ENCODE assay signal across 8 mouse cellular contexts in genomic region chr2:121008664-121009007, GRCm38 (mm10). TPM values are rescaled to one million over a fixed set of nuclear protein-coding genes. Genes with fewer than 3 reads are reported as not detected.
DNase-seq lines count a peak whose midpoint lies in the region; ATAC-seq lines count a peak whose summit lies in the region.

No protein-coding gene starts in this region.

- H3K9ac ChIP-seq in neural tube, embryonic 11.5 days (ENCODE audit: low read length): peak overlapping the region; percentile 81
- peak overlapping the region; percentile 72 for H3K9ac ChIP-seq in limb, embryonic 13.5 days
- peak overlapping the region; percentile 59 for H3K9ac ChIP-seq in stomach, embryonic 14.5 days (replicated peaks; ENCODE audit: low read depth, low read length)

- ATAC-seq in neural tube, embryonic 11.5 days (ENCODE audit: insufficient read depth, low FRiP score, low TSS enrichment): peak; percentile 61
- ATAC-seq in limb, embryonic 13.5 days (ENCODE audit: low FRiP score, low read depth): no peak
- no peak for ATAC-seq in stomach, embryonic 14.5 days (ENCODE audit: insufficient number of reproducible peaks, insufficient read depth, low FRiP score, low read depth)

- peak overlapping the region; percentile 75 for H3K4me3 ChIP-seq in neural tube, embryonic 11.5 days (ENCODE audit: low read depth, low read length)
- H3K4me3 ChIP-seq in erythroblast, embryonic 14.5 days (replicated peaks): peak overlapping the region; percentile 89
- peak overlapping the region; percentile 71 for H3K4me3 ChIP-seq in limb, embryonic 13.5 days
- peak overlapping the region; percentile 78 for H3K4me3 ChIP-seq in stomach, embryonic 14.5 days (ENCODE audit: low read depth, low read length)

- peak overlapping the region; percentile 68 for H3K4me2 ChIP-seq in neural tube, embryonic 11.5 days (ENCODE audit: low read depth)
- peak overlapping the region; percentile 89 for H3K4me2 ChIP-seq in limb, embryonic 13.5 days (replicated peaks)
- H3K4me2 ChIP-seq in stomach, embryonic 14.5 days (replicated peaks; ENCODE audit: low read depth, low read length): peak overlapping the region; percentile 80

- no peaks in the 10 kb centered on the region for H3K27me3 ChIP-seq in neural tube, embryonic 11.5 days (ENCODE audit: control insufficient read depth, insufficient read depth, low read length)
- H3K27me3 ChIP-seq in erythroblast, embryonic 14.5 days (ENCODE audit: control insufficient read depth): no peaks in the 10 kb centered on the region
- H3K27me3 ChIP-seq in limb, embryonic 13.5 days: no peaks in the 10 kb centered on the region
- H3K27me3 ChIP-seq in stomach, embryonic 14.5 days (ENCODE audit: control insufficient read depth, insufficient read depth, low read length): no peaks in the 10 kb centered on the region

- no peak overlapping the region for H3K27ac ChIP-seq in neural tube, embryonic 11.5 days (ENCODE audit: low read depth, low read length)
- H3K27ac ChIP-seq in limb, embryonic 13.5 days: no peak overlapping the region
- H3K27ac ChIP-seq in stomach, embryonic 14.5 days (ENCODE audit: low read length): no peak overlapping the region

- no peaks in the 10 kb centered on the region for H3K9me3 ChIP-seq in neural tube, embryonic 11.5 days (ENCODE audit: control insufficient read depth, low read length)
- no peaks in the 10 kb centered on the region for H3K9me3 ChIP-seq in erythroblast, embryonic 14.5 days (ENCODE audit: control insufficient read depth, low read length)
- no peaks in the 10 kb centered on the region for H3K9me3 ChIP-seq in limb, embryonic 13.5 days
- H3K9me3 ChIP-seq in stomach, embryonic 14.5 days (ENCODE audit: control insufficient read depth, low read depth, low read length): no peaks in the 10 kb centered on the region

- 1% methylated on average over 12 of the region's 12 CpGs for WGBS in neural tube, embryonic 11.5 days
- WGBS in limb, embryonic 13.5 days: under 1% methylated on average over 12 of the region's 12 CpGs
- under 1% methylated on average over 12 of the region's 12 CpGs for WGBS in stomach, embryonic 14.5 days

- DNase-seq in neural tube, embryonic 11.5 days (ENCODE audit: low spot score): no peak
- DNase-seq in neural tube, embryonic 10.5 days (ENCODE audit: extremely low spot score, low spot score): no peak
- no peak for DNase-seq in frontal cortex, postnatal 14 days (ENCODE audit: low spot score in 2 of 2)
- DNase-seq in cerebellum, adult 9-11 months: no peak
- no peak for DNase-seq in Muller cell, postnatal 12 days (ENCODE audit: inconsistent ontology term)

- peaks cover 5% of the 10 kb centered on the region; the same call in 1 of the 2 replicates for H3K4me1 ChIP-seq in neural tube, embryonic 11.5 days (ENCODE audit: control insufficient read depth, insufficient read depth, low read length)
- H3K4me1 ChIP-seq in erythroblast, embryonic 14.5 days (ENCODE audit: control insufficient read depth): peaks cover 31% of the 10 kb centered on the region
- H3K4me1 ChIP-seq in limb, embryonic 13.5 days: peaks cover 8% of the 10 kb centered on the region
- H3K4me1 ChIP-seq in stomach, embryonic 14.5 days (ENCODE audit: control insufficient read depth, insufficient read depth, low read length): peaks cover 6% of the 10 kb centered on the region; the same call in 1 of the 2 replicates

- peaks cover under 1% of the 10 kb centered on the region; the same call in 1 of the 2 replicates for H3K36me3 ChIP-seq in neural tube, embryonic 11.5 days (ENCODE audit: control insufficient read depth, insufficient read depth, low read length)
- H3K36me3 ChIP-seq in erythroblast, embryonic 14.5 days (ENCODE audit: control insufficient read depth): peaks cover 37% of the 10 kb centered on the region
- peaks cover 20% of the 10 kb centered on the region for H3K36me3 ChIP-seq in limb, embryonic 13.5 days
- peaks cover 4% of the 10 kb centered on the region; the same call in 1 of the 2 replicates for H3K36me3 ChIP-seq in stomach, embryonic 14.5 days (ENCODE audit: control insufficient read depth, insufficient read depth, low read length)

RNA-seq across cellular contexts. Expression of gene Ccndbp1, which starts 0.4 kb away (rescaled TPM):
- 52.0 and 57.7 TPM in 2 replicates for polyA plus RNA-seq in neural tube, embryonic 11.5 days (2014; fragmentation: Nextera tagmentation; extraction: Ambion mirVana)
- 3.2 and 3.3 TPM in 2 replicates for polyA plus RNA-seq in erythroblast, embryonic 14.5 days (2012)
- polyA plus RNA-seq in limb, embryonic 13.5 days (2015; fragmentation: Nextera tagmentation; extraction: Ambion mirVana): 39.3 and 42.0 TPM in 2 replicates
- 37.2 and 41.8 TPM in 2 replicates for polyA plus RNA-seq in stomach, embryonic 14.5 days (2014; fragmentation: Nextera tagmentation; extraction: Ambion mirVana)

RNA-seq across cellular contexts. Expression of gene Epb42, which starts 28.2 kb away (rescaled TPM):
- 3.6 and 3.7 TPM in 2 replicates for polyA plus RNA-seq in neural tube, embryonic 11.5 days (2014; fragmentation: Nextera tagmentation; extraction: Ambion mirVana)
- polyA plus RNA-seq in erythroblast, embryonic 14.5 days (2012): 11.1 and 14.1 TPM in 2 replicates
- 1.1 and 1.2 TPM in 2 replicates for polyA plus RNA-seq in limb, embryonic 13.5 days (2015; fragmentation: Nextera tagmentation; extraction: Ambion mirVana)
- polyA plus RNA-seq in stomach, embryonic 14.5 days (2014; fragmentation: Nextera tagmentation; extraction: Ambion mirVana): 1.0 and 1.3 TPM in 2 replicates

RNA-seq across cellular contexts. Expression of gene Tmem62, which starts 31.8 kb away (rescaled TPM):
- polyA plus RNA-seq in neural tube, embryonic 11.5 days (2014; fragmentation: Nextera tagmentation; extraction: Ambion mirVana): 5.2 and 7.6 TPM in 2 replicates
- 0.10 TPM in 1 of 2 replicates, not detected in the other for polyA plus RNA-seq in erythroblast, embryonic 14.5 days (2012)
- 1.8 and 2.1 TPM in 2 replicates for polyA plus RNA-seq in limb, embryonic 13.5 days (2015; fragmentation: Nextera tagmentation; extraction: Ambion mirVana)
- polyA plus RNA-seq in stomach, embryonic 14.5 days (2014; fragmentation: Nextera tagmentation; extraction: Ambion mirVana): 4.2 and 5.6 TPM in 2 replicates

RNA-seq across cellular contexts. Expression of gene Ubr1, which starts 38.1 kb away (rescaled TPM):
- 23.7 and 25.7 TPM in 2 replicates for polyA plus RNA-seq in neural tube, embryonic 11.5 days (2014; fragmentation: Nextera tagmentation; extraction: Ambion mirVana)
- polyA plus RNA-seq in erythroblast, embryonic 14.5 days (2012): 0.79 and 1.3 TPM in 2 replicates
- polyA plus RNA-seq in limb, embryonic 13.5 days (2015; fragmentation: Nextera tagmentation; extraction: Ambion mirVana): 32.4 and 35.4 TPM in 2 replicates
- polyA plus RNA-seq in stomach, embryonic 14.5 days (2014; fragmentation: Nextera tagmentation; extraction: Ambion mirVana): 30.7 and 32.6 TPM in 2 replicates
